Mouse (Mus musculus) embryonic stem cell, embryonic (primary cell): Measurements from ENCODE around the gene Lsm14b.

ENCODE experiments used
- CTCF ChIA-PET, 4 experiments: fragments of 300-600 bp in 2 of 4; fragments of 350-600 bp in 2 of 4; sonication (Branson Sonifier 250); formaldehyde crosslinking; loops; one replicate each; lab custom pipeline; 2022; ENCODE audit warnings: inconsistent platforms in 2 of 4; lab: Charles Lee
- POLR2A ChIA-PET, 4 experiments: fragments of 300-600 bp in 2 of 4; fragments of 350-600 bp in 2 of 4; sonication (Branson Sonifier 250); formaldehyde crosslinking; loops; one replicate each; lab custom pipeline; 2022; ENCODE audit warnings: antibody characterized with exemption in 4 of 4, inconsistent platforms in 1 of 4; lab: Charles Lee

Lsm14b gene

GRCm38 (mm10) chr2:180001635-180002034 lies 23.2 kb upstream of the Lsm14b start:
- POLR2A ChIA-PET: interaction anchor here (0.5 to 1.6 kb wide), 6 partner anchors 13 to 197 kb away, joined by 3 to 4 read pairs (median 3); partner anchors contain the start of gene Lsm14b (in 1 of the 4)
- CTCF ChIA-PET: interaction anchor here in 2 of 4 experiments (0.6 to 1.6 kb wide), 2 partner anchors 9 to 61 kb away, joined by 3 to 4 read pairs; no protein-coding TSS in a partner anchor

DNA sequence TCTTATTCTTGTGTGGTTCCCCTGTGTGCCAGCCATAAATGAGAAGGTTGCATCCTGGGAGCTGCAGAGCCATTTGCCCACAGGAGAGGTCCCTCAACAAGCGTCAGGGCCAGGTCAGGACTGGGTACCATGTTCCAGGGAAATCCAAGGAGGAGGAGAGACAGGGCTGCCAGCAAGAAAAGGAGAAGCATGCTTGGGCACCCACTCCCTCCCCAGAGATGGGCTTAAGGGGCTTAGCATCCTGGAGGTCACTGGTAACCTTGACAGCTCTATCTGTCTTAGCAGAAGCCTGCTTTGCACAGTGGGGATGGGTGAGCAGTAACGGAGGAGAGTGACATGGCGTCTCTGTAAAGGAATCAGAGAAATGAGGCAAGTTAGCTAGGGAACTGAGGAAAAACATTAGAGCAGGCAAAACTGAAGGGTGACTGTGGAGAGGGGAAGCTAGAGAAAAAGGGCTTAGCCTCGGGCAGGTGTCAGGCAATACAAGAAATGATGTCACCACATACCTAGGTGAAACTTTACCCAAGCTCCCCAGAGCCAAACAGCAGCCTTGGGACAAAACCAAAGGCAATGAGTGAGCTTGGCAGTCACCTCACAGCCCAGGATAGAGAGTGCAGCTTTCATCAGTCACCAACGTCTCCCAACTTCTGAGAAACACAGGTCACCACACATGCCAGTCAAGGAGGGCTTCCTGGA lies 19.0 kb upstream of the Lsm14b start:
- POLR2A ChIA-PET: interaction anchor here in 2 of 4 experiments (0.9 to 1.7 kb wide), 4 partner anchors 13 to 69 kb away, joined by 3 to 8 read pairs (median 3); partner anchors contain the start of gene Lsm14b (in 1 of the 2)
- CTCF ChIA-PET: interaction anchor here in 1 of 4 experiments (0.6 kb wide), 1 partner anchor 1465 kb away, joined by 7 read pairs; no protein-coding TSS in a partner anchor

- ChIA-PET POLR2A (interaction anchor here in 2 of 4 experiments (0.9 to 1.7 kb wide), 4 partner anchors 12 to 70 kb away, joined by 3 to 8 read pairs (median 3); partner anchors contain the start of gene Lsm14b (in 1 of the 2)), CTCF (no interaction called here)
Measured at GRCm38 (mm10) chr2:180006352-180007017, 18.3 kb upstream of the Lsm14b start.

- CTCF ChIA-PET: interaction anchor here in 3 of 4 experiments (0.7 to 1.1 kb wide), 4 partner anchors 9 to 785 kb away, joined by 3 to 12 read pairs (median 6); no protein-coding TSS in a partner anchor
- POLR2A ChIA-PET: interaction anchor here in 2 of 4 experiments (0.6 to 1.3 kb wide), 7 partner anchors 10 to 101 kb away, joined by 3 to 4 read pairs (median 3); partner anchors contain the start of gene Lsm14b (in 1 of the 2)
Measured at GRCm38 (mm10) chr2:180010686-180011085, 14.1 kb upstream of the Lsm14b start.

GRCm38 (mm10) chr2:180011370-180011769 lies 13.4 kb upstream of the Lsm14b start:
- POLR2A ChIA-PET: interaction anchor here in 2 of 4 experiments (0.6 to 1.2 kb wide), 6 partner anchors 9 to 102 kb away, joined by 3 to 4 read pairs (median 3); partner anchors contain the start of gene Lsm14b (in 1 of the 2)
- CTCF ChIA-PET: interaction anchor here in 2 of 4 experiments (1.0 to 1.1 kb wide), 2 partner anchors 9 to 40 kb away, joined by 3 to 6 read pairs; no protein-coding TSS in a partner anchor

DNA sequence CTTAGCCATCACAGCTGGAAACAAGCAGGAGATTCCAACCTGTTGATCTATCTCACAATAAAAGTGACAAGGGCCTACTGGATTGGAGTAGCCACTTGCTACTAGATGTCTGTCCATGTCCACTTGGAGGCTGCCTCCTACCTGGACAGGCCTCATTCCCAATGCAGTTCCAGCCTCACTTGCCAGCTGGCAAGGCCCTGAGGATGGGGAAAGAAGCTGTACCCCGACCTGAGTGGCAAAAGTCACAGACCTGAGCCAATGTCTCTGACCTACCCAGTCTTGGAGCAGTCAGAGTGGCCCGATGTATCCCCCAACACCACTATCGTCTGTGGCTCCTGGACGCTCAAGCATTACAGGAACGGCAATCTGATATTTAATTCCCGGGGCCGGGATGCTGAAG lies 11.1 kb upstream of the Lsm14b start:
- CTCF ChIA-PET: interaction anchor here in 1 of 4 experiments (1.2 kb wide), 1 partner anchor 37 kb away, joined by 5 read pairs; no protein-coding TSS in a partner anchor

GRCm38 (mm10) chr2:180017632-180018031 lies 7.2 kb upstream of the Lsm14b start:
- CTCF ChIA-PET: interaction anchor here in 1 of 4 experiments (1.7 kb wide), 1 partner anchor 34 kb away, joined by 7 read pairs; no protein-coding TSS in a partner anchor
- POLR2A ChIA-PET: interaction anchor here in 1 of 4 experiments (0.9 to 1.2 kb wide), 2 partner anchors 25 to 29 kb away, joined by 4 to 5 read pairs; partner anchors contain the start of genes Psma7 and Ss18l1

More for the DNA sequence above, 11.1 kb upstream of the Lsm14b start:
- POLR2A ChIA-PET: interaction anchor here in 1 of 4 experiments (0.5 kb wide), 1 partner anchor 229 kb away, joined by 3 read pairs; no protein-coding TSS in a partner anchor

GRCm38 (mm10) chr2:180018573-180018972 lies 6.2 kb upstream of the Lsm14b start:
- ChIA-PET CTCF (interaction anchor here in 2 of 4 experiments (0.5 to 1.7 kb wide), 2 partner anchors 26 to 33 kb away, joined by 4 to 7 read pairs; no protein-coding TSS in a partner anchor), POLR2A (interaction anchor here in 2 of 4 experiments (1.1 to 1.2 kb wide), 2 partner anchors 13 to 30 kb away, joined by 3 to 4 read pairs; no protein-coding TSS in a partner anchor)

- CTCF ChIA-PET: interaction anchor here (0.5 to 1.8 kb wide), 4 partner anchors 27 to 31 kb away, joined by 4 to 9 read pairs (median 6); no protein-coding TSS in a partner anchor
Measured at GRCm38 (mm10) chr2:180020091-180020661, 4.6 kb upstream of the Lsm14b start.

DNA sequence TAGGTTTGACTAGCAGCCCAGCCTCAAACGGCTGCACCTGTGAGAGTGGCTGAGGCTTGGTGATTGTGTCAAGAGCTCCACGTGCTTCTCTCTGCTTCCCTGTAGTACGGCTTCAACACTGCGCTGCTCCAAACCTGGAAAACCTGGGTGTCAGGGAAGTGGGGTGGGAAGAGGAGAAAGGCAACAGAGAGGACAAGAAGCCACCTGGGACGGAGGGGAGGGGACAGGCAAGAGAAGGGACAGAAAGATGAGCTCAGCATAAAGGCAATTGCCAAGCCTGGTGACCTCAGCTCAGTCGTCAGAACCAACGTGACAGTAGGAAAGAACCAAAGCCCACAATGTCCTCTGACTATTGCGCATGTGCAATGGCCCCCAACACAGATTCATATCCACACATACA lies 3.9 kb upstream of the Lsm14b start:
- ChIA-PET CTCF (interaction anchor here in 3 of 4 experiments (1.3 to 1.8 kb wide), 3 partner anchors 30 kb away, joined by 4 to 9 read pairs (median 6); no protein-coding TSS in a partner anchor), POLR2A (interaction anchor here in 2 of 4 experiments (1.1 to 1.5 kb wide), 7 partner anchors 10 to 50 kb away, joined by 3 to 7 read pairs (median 5); partner anchors contain the start of genes Psma7 (in 2 of the 2), Ss18l1 (in 2 of the 2) and Mtg2 (in 1 of the 2))

More at GRCm38 (mm10) chr2:180020091-180020661, 4.6 kb upstream of the Lsm14b start:
- POLR2A ChIA-PET: interaction anchor here in 2 of 4 experiments (1.1 to 1.5 kb wide), 6 partner anchors 9 to 51 kb away, joined by 3 to 7 read pairs (median 6); partner anchors contain the start of genes Psma7 (in 2 of the 2), Ss18l1 (in 2 of the 2) and Mtg2 (in 1 of the 2)

- ChIA-PET CTCF (no interaction called here), POLR2A (interaction anchor here in 1 of 4 experiments (0.7 kb wide), 1 partner anchor 62 kb away, joined by 3 read pairs; no protein-coding TSS in a partner anchor)
Measured at GRCm38 (mm10) chr2:180022751-180023150, 2.0 kb upstream of the Lsm14b start.

DNA sequence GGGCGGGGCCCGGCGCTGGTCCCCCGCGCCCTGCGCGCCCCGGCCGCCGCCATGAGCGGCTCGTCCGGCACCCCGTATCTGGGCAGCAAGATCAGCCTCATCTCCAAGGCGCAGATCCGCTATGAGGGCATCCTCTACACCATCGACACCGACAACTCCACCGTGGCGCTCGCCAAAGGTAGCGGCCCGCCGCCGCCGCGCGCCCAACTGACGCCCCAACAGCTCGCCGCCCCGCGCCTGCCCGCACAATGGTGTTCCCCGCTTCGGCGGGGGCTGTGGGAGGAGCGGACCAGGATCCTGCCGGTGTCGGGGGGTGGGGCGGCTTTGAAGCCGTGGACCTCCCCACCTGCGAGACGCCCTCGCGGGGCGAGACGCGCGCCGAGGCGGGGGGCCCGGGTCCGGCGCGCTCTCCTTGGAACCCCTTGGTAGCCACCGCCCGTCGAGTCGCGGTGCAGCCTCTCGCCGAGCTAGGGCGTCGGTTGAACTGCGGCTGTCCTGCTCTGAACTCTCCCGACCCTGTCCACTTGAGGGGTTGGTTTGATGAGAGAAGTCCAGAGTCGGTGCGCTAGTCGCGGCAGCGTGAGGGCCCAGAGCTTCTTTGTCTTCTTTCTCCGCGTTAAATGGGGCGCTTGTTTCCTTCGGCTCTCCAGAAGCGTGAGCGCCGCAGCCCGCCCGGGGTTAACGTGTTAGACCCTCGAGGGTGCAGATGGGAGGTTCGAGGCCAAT lies 511 bp downstream of the Lsm14b start:
- POLR2A ChIA-PET: interaction anchor here (0.8 to 6.1 kb wide), 36 partner anchors 8 to 248 kb away, joined by 3 to 99 read pairs (median 6); partner anchors contain the start of genes Psma7 (in 3 of the 4), Ss18l1 (in 3 of the 4), Rps21 (in 2 of the 4) and Cables2 (in 1 of the 4)
- CTCF ChIA-PET: interaction anchor here in 3 of 4 experiments (0.5 to 1.8 kb wide), 5 partner anchors 26 to 226 kb away, joined by 3 to 23 read pairs (median 5); no protein-coding TSS in a partner anchor

DNA sequence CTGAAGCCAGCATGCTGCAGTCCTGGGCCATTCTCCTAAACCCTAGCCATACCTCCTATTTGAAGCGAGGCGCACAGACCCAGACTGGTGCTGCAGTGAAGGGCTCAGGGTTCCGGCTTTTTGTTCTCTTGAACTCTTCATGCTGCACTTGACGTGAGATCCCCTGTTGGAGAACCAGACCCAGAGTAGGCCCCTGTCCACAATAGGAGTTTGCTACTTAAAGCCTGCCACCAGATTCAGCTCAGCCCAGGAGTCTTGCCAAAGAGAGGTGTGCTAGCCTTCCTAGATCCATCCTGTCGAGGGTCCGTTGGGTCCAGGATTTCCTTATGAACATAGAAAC lies 1.0 kb downstream of the Lsm14b start:
- ChIA-PET CTCF (interaction anchor here in 3 of 4 experiments (0.6 to 1.8 kb wide), 3 partner anchors 25 to 225 kb away, joined by 3 to 9 read pairs (median 5); no protein-coding TSS in a partner anchor), POLR2A (interaction anchor here (0.8 to 6.1 kb wide), 26 partner anchors 10 to 1217 kb away, joined by 3 to 99 read pairs (median 7); partner anchors contain the start of genes Psma7 (in 3 of the 4), Ss18l1 (in 3 of the 4), Cables2 (in 1 of the 4) and Hrh3 (in 1 of the 4))

GRCm38 (mm10) chr2:180027768-180028167 lies 3.0 kb downstream of the Lsm14b start:
- ChIA-PET CTCF (interaction anchor here in 1 of 4 experiments (1.2 kb wide), 1 partner anchor 23 kb away, joined by 4 read pairs; no protein-coding TSS in a partner anchor), POLR2A (interaction anchor here (0.7 to 6.1 kb wide), 9 partner anchors 10 to 235 kb away, joined by 3 to 99 read pairs (median 3); partner anchors contain the start of genes Psma7 (in 2 of the 4) and Ss18l1 (in 2 of the 4))

GRCm38 (mm10) chr2:180031270-180031669 lies 6.5 kb downstream of the Lsm14b start:
- POLR2A ChIA-PET: interaction anchor here in 2 of 4 experiments (0.9 to 4.2 kb wide), 6 partner anchors 10 to 225 kb away, joined by 3 to 22 read pairs (median 4); partner anchors contain the start of genes Psma7 (in 2 of the 2), Ss18l1 (in 2 of the 2) and Mtg2 (in 1 of the 2)
- CTCF ChIA-PET: no interaction called here
